Mouse (Mus musculus) megakaryocyte, embryonic 14.5 days (primary cell): ENCODE data around the gene Crb3.

Source experiments
- FLI1 ChIP-seq: IDR thresholded peaks from 2 replicates; pipeline ENCODE4 v1.6.1; 2012; ENCODE audit warnings: low read length, inconsistent platforms, mixed read lengths
- GATA1 ChIP-seq: IDR thresholded peaks from 3 replicates; pipeline ENCODE4 v1.6.1; 2012; ENCODE audit warnings: mixed read lengths, low read length, inconsistent platforms, borderline replicate concordance

- TF ChIP-seq GATA1 (no peak), FLI1 (no peak)
Measured at GRCm38 (mm10) chr17:57076916-57077315, 18.0 kb downstream of the Crb3 start.
